Mouse (Mus musculus): ENCODE data around the gene Ninj2. TPM values are rescaled to one million over a fixed set of nuclear protein-coding genes. Genes with fewer than 3 reads are reported as not detected.
A peak's percentile ranks its signal among the peaks of the same experiment; 100 is the strongest.

The Ninj2 gene
- polyA plus RNA-seq, 1 experiment from 2014 or later: not detected

DNA sequence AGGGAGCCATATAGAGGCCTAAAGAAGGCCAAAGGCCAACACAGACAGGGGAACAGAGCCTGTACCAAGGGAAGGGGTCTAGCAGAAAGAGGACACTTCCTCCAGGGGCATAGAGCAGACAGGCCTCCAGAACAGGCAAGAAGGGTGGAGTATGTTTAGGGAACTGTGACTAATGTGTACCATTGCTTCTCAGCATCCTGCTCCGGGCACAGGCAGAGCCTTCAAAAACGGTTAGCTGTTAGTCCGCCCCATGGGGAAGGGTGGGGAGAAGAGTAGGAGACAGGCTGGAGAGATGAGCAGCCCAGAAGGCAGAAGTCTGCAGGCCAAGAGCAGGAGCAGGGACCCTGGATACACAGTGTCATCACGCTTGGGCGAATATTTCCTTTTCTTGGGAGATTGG lies 96.1 kb downstream of the Ninj2 start:
- H3K9ac ChIP-seq (ENCODE audit: low read depth, low read length): no peak overlapping the region
- H3K4me1 ChIP-seq (replicated peaks; ENCODE audit: control insufficient read depth, insufficient read depth, low read length): peaks cover 4% of the 10 kb centered on the region; the same call in 1 of the 2 replicates
- 85% methylated on average over 5 of the region's 5 CpGs for WGBS
- H3K27ac ChIP-seq (ENCODE audit: low read depth, low read length): no peak overlapping the region
- no peak overlapping the region for H3K4me2 ChIP-seq (replicated peaks; ENCODE audit: low read depth)
- no peak for TF ChIP-seq CTCF (IDR thresholded peaks at IDR 0.05; ENCODE audit: low read depth)
- H3K4me3 ChIP-seq (ENCODE audit: low read depth, low read length): no peak overlapping the region
- no peaks in the 10 kb centered on the region for H3K36me3 ChIP-seq (ENCODE audit: control insufficient read depth, insufficient read depth)
- H3K9me3 ChIP-seq (ENCODE audit: control insufficient read depth): no peaks in the 10 kb centered on the region
- H3K27me3 ChIP-seq (replicated peaks; ENCODE audit: control insufficient read depth, insufficient read depth, low read length): no peaks in the 10 kb centered on the region
- ATAC-seq: no peak

DNA sequence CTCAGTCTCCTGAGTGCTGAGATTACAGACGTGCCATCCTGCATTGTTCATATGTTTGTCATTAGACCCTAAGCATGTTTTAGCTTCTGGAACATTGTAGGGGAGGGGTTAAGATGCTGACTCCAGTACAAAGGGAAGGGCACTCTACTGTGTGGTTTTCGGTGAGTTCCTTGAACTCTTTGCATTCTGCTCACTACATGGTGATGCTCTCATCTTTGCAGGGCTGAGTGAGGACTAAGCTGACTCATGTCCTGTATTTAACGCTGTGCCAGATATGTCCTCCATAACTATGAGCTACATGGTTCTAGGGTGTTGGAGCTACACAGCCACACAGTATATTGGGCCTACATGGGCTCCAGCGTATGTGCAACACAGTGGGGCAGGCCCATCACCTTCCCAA lies 97.2 kb downstream of the Ninj2 start:
- peaks cover 4% of the 10 kb centered on the region; the same call in 1 of the 2 replicates for H3K4me1 ChIP-seq (replicated peaks; ENCODE audit: control insufficient read depth, insufficient read depth, low read length)
- H3K4me2 ChIP-seq (replicated peaks; ENCODE audit: low read depth): no peak overlapping the region
- ATAC-seq: no peak
- 87% methylated on average over 4 of the region's 4 CpGs for WGBS
- H3K4me3 ChIP-seq (ENCODE audit: low read depth, low read length): no peak overlapping the region
- H3K27ac ChIP-seq (ENCODE audit: low read depth, low read length): no peak overlapping the region
- TF ChIP-seq CTCF (IDR thresholded peaks at IDR 0.05; ENCODE audit: low read depth): no peak
- H3K27me3 ChIP-seq (replicated peaks; ENCODE audit: control insufficient read depth, insufficient read depth, low read length): no peaks in the 10 kb centered on the region
- no peaks in the 10 kb centered on the region for H3K36me3 ChIP-seq (ENCODE audit: control insufficient read depth, insufficient read depth)
- no peaks in the 10 kb centered on the region for H3K9me3 ChIP-seq (ENCODE audit: control insufficient read depth)
- H3K9ac ChIP-seq (ENCODE audit: low read depth, low read length): no peak overlapping the region

DNA sequence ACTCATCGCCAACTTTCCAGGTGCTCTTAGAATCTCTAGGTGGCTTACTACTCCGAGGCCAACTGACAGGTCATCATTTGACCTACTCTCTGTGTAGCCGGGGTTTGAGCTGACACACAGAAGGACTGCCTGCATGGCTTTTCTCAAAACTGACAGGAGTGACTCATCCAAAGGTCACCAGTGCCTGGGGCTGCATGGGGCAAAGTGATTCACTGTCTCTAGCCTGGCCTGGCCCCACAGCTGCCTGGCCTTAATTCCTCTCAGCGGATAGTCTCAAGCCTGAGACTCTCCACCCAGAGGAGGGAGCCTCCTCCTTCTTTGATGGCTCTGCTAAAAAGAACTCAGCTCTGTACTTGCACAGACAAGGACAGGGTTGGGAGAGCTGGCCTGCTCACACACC lies 97.8 kb downstream of the Ninj2 start:
- no peak overlapping the region for H3K4me2 ChIP-seq (replicated peaks; ENCODE audit: low read depth)
- no peaks in the 10 kb centered on the region for H3K36me3 ChIP-seq (ENCODE audit: control insufficient read depth, insufficient read depth)
- H3K9me3 ChIP-seq (ENCODE audit: control insufficient read depth): no peaks in the 10 kb centered on the region
- no peaks in the 10 kb centered on the region for H3K27me3 ChIP-seq (replicated peaks; ENCODE audit: control insufficient read depth, insufficient read depth, low read length)
- WGBS: 42% methylated on average over 4 of the region's 4 CpGs
- no peak for ATAC-seq
- peaks cover 4% of the 10 kb centered on the region; the same call in 1 of the 2 replicates for H3K4me1 ChIP-seq (replicated peaks; ENCODE audit: control insufficient read depth, insufficient read depth, low read length)
- H3K27ac ChIP-seq (ENCODE audit: low read depth, low read length): no peak overlapping the region
- H3K4me3 ChIP-seq (ENCODE audit: low read depth, low read length): no peak overlapping the region
- no peak for TF ChIP-seq CTCF (IDR thresholded peaks at IDR 0.05; ENCODE audit: low read depth)
- no peak overlapping the region for H3K9ac ChIP-seq (ENCODE audit: low read depth, low read length)

DNA sequence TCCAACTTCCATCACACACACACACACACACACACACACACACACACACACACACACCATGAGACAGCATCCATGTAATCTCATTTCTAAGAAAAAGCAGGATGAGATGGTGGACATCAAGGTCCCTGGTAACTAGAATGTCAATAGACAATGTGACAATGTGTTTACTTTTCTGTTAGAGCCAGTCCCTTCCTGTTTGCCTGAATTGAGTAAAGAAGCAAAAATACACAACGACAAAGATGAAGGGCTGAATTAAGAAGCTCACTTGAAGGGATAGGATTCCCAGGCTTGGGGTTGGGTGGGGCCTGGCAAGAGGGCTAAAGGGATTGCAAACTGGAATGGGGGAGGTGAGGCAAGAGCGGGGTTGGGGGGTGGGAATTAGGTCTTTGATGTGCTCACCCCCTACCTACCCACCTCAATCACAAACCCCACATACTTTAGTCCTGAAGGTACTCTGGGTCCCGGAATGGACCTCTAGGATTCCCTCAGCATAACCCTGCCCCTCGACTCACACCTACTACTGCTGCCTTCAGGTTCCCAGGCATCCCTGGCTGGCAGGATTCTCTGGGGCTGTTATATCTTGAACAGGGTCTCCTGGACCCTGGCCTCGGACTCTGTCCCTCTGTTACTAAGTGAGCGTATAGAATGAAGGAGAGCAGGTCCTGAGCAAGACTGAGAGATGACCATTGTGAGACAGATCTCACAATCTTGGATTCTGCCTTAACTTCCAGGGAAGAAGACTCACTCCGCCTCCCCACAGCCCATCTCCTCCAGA lies 98.4 kb downstream of the Ninj2 start:
- no peak overlapping the region for H3K9ac ChIP-seq (ENCODE audit: low read depth, low read length)
- ATAC-seq: no peak
- no peaks in the 10 kb centered on the region for H3K27me3 ChIP-seq (replicated peaks; ENCODE audit: control insufficient read depth, insufficient read depth, low read length)
- no peak for TF ChIP-seq CTCF (IDR thresholded peaks at IDR 0.05; ENCODE audit: low read depth)
- H3K4me3 ChIP-seq (ENCODE audit: low read depth, low read length): no peak overlapping the region
- no peaks in the 10 kb centered on the region for H3K36me3 ChIP-seq (ENCODE audit: control insufficient read depth, insufficient read depth)
- H3K9me3 ChIP-seq (ENCODE audit: control insufficient read depth): no peaks in the 10 kb centered on the region
- WGBS: 61% methylated on average over 7 of the region's 7 CpGs
- H3K4me1 ChIP-seq (replicated peaks; ENCODE audit: control insufficient read depth, insufficient read depth, low read length): peaks cover 4% of the 10 kb centered on the region; the same call in 1 of the 2 replicates
- no peak overlapping the region; the same call in 1 of the 2 replicates for H3K4me2 ChIP-seq (replicated peaks; ENCODE audit: low read depth)
- H3K27ac ChIP-seq (ENCODE audit: low read depth, low read length): no peak overlapping the region

DNA sequence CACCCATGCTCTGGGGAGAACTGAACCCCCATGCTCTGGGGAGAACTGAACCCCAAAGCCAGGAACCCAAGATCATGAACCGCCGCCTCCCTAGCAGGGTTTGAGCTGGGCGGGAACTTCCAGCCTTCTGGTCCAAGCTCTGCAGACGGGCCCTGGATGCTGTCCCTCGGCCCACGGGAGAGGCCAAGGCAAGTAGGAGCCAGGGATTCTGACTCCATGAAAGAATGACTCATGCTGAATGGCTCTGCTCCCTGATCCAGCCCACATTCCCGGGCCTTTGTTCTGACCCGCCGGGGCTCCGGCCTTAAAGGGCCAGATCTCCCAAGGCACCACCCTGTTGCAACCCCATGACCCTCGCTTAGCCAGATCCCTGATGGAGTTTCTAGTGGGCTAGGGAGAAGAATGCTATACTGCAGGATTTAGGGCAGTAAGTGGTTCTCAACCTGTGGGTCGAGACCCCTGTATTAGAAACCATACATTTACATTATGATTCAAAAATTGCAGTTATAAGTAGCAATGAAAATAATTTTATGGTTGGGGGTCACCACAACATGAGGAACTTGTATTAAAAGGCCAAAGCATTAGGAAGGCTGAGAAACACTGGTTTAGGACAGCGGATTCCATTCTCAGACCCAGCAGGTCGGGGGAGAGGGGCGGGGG lies 99.2 kb downstream of the Ninj2 start:
- Histone ChIP-seq H3K9me3 (ENCODE audit: control insufficient read depth) (no peaks in the 10 kb centered on the region), H3K9ac (ENCODE audit: low read depth, low read length) (no peak overlapping the region), H3K4me1 (replicated peaks; ENCODE audit: control insufficient read depth, insufficient read depth, low read length) (peaks cover 4% of the 10 kb centered on the region; the same call in 1 of the 2 replicates), H3K27ac (ENCODE audit: low read depth, low read length) (no peak overlapping the region), H3K27me3 (replicated peaks; ENCODE audit: control insufficient read depth, insufficient read depth, low read length) (no peaks in the 10 kb centered on the region), H3K36me3 (ENCODE audit: control insufficient read depth, insufficient read depth) (no peaks in the 10 kb centered on the region), H3K4me3 (ENCODE audit: low read depth, low read length) (no peak overlapping the region), H3K4me2 (replicated peaks; ENCODE audit: low read depth) (peak overlapping the region; percentile 13; the same call in 1 of the 2 replicates)
- no peak for TF ChIP-seq CTCF (IDR thresholded peaks at IDR 0.05; ENCODE audit: low read depth)
- WGBS: 29% methylated on average over 13 of the region's 15 CpGs
- no peak for ATAC-seq

DNA sequence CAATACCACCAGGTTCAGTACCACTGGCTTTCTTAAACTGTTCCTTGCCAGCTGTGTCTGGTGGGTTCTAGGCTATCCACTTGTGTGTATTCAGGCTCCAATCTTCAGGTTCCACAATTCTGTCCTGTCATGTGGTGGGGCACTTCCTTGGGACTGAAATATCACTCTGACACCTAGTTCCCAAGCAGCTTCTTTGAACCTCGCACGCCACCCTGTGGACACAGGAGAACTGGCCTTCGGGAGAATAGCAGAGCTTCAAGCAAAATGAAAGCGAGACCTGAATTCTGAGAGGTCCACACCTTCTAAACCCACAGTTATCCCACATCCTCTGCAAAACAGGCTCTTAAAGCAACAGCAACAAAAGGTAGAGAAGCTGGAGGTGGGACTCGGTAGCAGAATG lies 100.0 kb downstream of the Ninj2 start:
- Histone ChIP-seq H3K4me1 (replicated peaks; ENCODE audit: control insufficient read depth, insufficient read depth, low read length) (peaks cover 4% of the 10 kb centered on the region; the same call in 1 of the 2 replicates), H3K27ac (ENCODE audit: low read depth, low read length) (no peak overlapping the region), H3K36me3 (ENCODE audit: control insufficient read depth, insufficient read depth) (no peaks in the 10 kb centered on the region), H3K9ac (ENCODE audit: low read depth, low read length) (no peak overlapping the region), H3K4me2 (replicated peaks; ENCODE audit: low read depth) (peak overlapping the region; percentile 13), H3K4me3 (ENCODE audit: low read depth, low read length) (no peak overlapping the region), H3K9me3 (ENCODE audit: control insufficient read depth) (no peaks in the 10 kb centered on the region), H3K27me3 (replicated peaks; ENCODE audit: control insufficient read depth, insufficient read depth, low read length) (no peaks in the 10 kb centered on the region)
- ATAC-seq: peak; percentile 18; the same call in 1 of the 2 replicates
- peak; percentile 91 for TF ChIP-seq CTCF (IDR thresholded peaks at IDR 0.05; ENCODE audit: low read depth)
- 32% methylated on average over 5 of the region's 5 CpGs for WGBS

All from intestine, postnatal 0 days (tissue).